Mouse (Mus musculus): ENCODE measurements around the gene Smg1. TPM values are rescaled to one million over a fixed set of nuclear protein-coding genes. Genes with fewer than 3 reads are reported as not detected.
A peak's percentile ranks its signal among the peaks of the same experiment; 100 is the strongest.

Gene Smg1
- total RNA-seq, 2 experiments from 2014 or later, result 36.5 to 59.4 TPM

DNA sequence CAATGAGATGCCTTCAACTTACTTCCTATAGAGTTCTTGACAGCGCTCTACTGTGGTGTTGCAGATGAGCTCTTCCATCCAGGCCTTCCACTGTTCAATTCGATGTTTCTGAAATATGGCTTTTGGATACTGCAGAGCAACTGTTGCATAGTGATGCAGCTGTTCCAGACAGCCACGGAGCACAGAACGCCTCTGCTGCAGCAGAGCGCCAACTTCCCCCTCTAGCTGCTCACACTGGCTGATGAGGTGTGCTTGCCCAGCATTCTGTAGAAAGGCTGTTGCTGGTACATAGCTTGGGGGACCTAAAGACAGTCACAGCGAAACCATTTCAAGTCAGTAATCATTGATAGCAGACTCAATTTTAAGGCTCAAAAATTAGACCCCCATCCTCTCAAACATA, 89.3 kb downstream of the Smg1 start:
- ATAC-seq (replicated peaks; ENCODE audit: poor library complexity), result no peak

DNA sequence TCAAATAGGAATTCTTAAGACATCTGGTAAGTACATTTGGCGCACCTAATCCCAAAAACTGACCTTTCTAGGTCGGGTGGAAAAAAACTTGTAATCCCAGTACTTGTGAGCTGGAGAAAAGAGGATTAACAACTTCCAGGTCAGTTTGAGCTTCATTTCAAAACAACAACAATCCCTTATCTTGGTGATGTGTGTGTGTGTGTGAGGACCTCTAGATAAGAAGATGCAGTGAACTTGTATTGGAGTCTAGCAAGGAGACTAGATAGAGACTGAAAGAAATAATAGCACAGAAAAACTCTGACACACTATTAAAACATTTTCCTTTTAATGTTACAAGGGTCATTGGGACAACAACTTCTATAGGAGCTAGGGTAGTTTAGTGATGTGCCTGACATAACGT, 99.9 kb downstream of the Smg1 start:
- peak; percentile 60 for ATAC-seq (replicated peaks; ENCODE audit: poor library complexity)

DNA sequence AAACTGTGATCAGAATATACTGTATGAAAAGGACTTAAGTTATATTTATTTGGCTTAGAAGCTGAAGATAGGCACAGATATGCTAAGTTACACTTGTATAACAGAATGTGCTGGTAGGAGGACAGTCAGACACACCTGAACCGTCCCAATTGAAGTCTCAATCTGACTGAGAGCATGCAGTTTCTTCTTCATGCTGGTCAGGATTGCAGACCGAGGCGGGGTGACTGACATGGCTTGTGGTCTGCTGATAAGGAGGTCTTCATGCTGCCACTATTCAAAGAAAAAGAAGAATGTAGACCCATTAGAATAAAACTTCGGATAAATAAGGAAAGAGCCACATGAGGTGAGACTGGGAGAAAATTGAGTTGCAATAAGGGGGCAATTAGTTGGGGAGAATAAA, 100.3 kb downstream of the Smg1 start:
- peak; percentile 76 for ATAC-seq (replicated peaks; ENCODE audit: poor library complexity)

DNA sequence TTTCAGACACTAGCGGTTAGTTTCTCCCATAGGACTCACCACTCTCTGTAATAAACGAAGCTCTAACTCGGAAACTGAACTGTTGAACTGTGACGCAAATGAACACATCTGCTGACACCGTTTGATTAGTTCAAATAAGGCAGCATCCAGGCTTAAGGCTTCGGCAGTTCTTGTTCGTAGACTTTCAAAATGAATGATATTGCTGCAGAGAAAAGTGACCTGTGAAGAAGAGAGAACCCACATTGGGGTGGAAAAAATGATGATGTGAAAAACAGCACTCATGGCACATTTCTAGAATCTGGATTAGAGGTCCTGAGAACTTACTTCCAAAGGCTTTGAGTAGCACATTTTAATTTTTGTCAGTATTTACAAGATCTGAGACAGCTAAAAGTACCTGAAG, 102.2 kb downstream of the Smg1 start:
- ATAC-seq (replicated peaks; ENCODE audit: poor library complexity), result no peak

DNA sequence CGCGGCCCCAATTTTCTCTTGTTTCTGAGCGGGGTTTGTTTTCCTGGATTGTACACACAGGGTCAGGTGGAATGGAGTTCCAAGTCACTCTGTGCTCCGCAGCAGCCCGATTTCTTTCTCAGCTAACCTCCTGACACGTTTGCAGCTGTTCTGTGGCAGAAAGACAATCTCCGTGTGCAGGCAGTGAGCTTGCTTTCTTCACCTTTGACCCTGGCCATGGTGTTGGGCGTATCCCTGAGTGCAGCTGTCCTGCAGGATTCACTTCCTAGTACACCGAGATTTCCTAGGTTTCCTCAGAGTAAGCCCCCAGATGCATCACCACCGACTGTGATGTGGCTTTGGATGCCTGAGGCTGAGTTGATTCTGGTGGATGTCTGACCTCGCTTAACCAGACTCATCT, 108.3 kb downstream of the Smg1 start:
- no peak for ATAC-seq (replicated peaks; ENCODE audit: poor library complexity)

DNA sequence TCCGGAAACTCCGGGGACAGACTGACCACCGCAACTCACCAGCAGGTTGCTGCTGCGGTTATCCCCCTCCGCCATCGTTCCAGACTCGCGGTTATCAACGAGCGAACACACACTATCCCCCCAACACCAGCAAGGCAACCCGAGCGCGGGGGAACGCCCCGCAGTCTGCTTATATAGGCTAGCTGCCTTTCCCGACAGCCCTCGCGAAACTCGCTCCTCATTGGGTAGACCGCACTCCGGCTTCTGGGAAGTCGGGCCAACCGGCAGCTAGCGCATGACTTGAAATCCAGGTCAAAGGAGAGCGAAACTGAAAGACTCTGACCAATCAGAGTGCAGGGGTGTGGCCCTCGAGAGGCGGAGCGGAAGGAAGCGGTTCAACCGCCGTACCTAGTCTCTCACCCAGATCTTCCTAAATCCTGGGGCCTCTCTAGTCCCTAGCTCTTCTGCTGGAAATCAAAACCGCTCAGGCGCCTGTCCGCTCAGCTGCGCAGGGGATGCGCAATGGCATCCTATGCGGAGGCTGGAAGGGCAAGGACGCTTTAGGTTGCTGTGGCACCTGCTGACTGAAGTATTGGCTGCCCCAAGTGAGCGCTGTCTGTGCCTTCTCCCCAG, 113.9 kb downstream of the Smg1 start, which contains the start of gene Arl6ip1:
TSS of gene Arl6ip1 (minus strand) at position 233 of the 612 bp plus-strand sequence.
- peak; percentile 89 for ATAC-seq (replicated peaks; ENCODE audit: poor library complexity)

DNA sequence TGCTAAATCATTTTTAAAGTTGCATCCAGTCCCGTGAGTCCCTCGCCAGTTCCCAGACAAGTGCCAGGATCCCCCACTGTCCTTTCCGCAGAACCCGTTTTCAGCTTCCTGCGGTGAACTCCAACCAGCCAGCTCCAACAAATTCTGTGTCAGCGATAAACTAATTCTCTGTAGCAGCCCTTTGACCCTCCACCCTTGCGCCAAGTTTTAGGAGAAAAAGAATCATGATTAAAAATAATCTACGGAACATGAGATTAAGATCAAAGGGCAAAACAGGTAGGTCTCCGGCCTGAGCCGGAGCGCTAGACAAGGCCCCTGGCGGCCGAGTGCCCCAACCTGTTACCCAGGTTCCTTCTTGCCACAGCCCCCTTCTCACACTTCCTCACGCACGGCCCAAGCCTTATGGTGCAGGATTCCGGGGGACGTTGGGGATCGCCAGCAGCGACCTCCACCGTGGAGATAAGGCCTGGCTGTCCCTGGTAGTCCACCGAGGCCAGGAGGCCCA, 114.5 kb downstream of the Smg1 start:
- ATAC-seq (replicated peaks; ENCODE audit: poor library complexity), result peak; percentile 56

DNA sequence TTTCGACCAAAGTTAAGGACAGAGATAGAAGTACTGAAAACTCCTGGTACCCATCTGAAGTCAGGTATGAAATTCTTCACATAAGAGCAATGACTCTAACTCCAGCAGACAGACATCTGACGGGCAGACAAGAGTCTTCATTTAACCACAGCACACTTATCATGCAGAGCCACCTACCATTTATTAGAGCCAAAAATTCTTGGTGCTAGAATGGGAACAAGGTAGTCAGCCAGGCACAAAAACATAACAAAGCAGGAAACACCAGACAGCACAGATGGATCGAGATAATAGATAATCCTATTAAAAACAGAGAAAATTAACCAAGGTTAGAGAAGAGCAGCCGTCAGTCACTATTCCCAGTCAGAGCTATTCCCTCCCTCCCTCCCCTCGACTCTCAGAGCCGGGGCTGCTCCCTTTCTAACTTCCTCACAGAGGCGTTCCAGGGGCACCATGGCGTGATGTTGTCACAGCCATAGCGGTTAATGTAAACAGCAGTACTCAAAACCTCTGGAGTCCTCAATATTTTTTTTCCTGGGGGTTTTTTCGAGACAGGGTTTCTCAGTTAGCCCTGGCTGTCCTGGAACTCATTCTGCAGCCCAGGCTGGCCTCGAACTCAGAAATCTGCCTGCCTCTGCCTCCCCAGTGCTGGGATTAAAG, 117.1 kb downstream of the Smg1 start:
- no peak for ATAC-seq (replicated peaks; ENCODE audit: poor library complexity)

DNA sequence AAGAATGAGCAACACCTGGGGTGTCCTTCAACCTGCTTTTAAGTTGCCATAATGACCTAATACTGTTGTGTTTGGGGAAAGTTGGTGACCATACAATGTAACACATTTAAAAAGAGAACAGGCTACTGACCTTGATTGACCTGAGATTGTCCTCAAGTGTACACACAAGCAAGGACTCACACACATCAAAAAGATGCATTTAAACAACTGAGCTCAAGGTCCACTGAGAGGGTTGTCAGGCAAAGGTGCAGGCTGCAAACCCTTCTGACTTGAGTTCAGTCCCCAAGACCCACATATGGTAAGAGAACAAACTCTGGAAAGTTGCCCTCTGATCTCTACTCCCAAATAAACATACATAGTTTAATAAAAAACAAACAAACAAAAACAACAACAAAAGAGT, 117.7 kb downstream of the Smg1 start:
- ATAC-seq (replicated peaks; ENCODE audit: poor library complexity), result no peak

DNA sequence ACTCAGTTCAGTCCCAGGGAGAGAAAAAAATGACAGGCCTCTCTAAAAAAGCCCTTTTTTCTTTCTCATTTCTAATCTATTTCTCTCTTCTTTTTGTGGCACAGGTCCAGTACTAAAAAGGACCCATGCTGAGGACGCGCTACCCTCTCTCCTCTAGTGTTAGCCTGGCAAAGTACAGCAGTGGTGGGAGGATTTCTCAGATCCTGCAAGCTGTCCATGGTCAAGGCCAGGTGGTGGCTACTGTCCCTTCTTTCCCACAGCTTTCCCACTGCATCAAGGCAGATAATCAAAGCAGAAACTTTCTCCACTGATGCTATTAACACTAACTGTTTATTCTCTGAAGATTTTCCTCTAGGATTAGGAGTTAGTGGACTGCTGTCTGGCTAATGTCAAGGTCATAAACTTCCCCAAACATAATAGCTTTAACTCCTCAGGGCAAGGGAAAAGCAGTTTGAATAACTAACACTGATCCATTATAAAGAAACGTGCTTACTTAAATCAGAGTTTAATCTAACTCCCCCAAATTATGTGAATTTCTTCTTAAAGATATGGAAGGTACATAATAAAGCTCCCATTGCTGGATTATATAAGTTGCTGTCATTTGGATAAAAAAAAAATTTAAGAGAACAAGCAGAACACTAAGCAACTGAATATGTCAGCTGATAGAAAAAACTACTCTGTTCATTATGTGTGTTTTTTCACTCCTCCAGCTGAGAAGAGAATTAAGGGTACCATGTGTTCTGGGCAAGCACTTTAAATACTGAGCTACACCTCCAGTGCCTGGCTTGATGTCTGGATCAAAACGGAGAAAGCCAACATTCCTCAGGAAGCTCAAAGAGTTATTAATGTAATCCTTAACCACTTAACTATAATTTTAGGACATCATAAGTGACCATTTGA, 119.7 kb downstream of the Smg1 start:
- ATAC-seq (replicated peaks; ENCODE audit: poor library complexity), result no peak

DNA sequence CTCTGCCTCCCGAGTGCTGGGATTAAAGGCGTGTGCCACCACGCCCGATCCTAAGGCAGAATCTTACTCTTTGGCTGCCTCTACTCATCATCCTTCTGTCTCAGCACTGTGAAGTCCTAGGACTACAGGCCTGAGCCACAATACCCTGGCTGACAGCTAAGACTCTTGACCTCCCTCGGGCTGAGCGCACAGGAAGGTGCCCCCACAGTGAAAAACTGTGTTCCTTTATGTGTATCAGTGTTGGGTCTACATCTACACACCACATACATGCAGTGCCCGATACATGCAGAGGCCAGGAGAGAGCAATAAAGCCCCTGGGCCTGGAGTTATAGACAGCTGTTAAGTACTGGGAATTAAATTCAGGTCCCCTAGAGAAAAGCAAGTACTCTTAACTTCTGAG, 121.2 kb downstream of the Smg1 start:
- ATAC-seq (replicated peaks; ENCODE audit: poor library complexity), result no peak

DNA sequence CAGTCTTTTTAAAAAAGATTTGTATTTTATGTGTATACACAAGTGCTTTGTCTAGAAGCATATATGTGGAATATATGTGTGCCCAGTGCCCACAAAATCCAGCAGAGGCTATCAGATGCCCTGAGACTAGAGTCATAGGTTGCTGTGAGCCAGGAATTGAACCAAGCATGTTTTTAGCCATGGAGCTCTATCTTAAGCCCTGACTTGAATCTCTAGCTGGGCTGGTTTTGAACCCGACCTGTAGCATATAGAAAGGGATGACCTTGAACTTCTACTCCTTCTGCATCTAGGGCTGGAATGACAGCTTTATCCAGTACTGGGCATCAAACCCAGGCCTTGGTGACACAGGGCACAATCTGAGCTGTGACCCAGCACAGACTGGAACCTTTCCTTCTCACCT, 122.8 kb downstream of the Smg1 start:
- no peak for ATAC-seq (replicated peaks; ENCODE audit: poor library complexity)

DNA sequence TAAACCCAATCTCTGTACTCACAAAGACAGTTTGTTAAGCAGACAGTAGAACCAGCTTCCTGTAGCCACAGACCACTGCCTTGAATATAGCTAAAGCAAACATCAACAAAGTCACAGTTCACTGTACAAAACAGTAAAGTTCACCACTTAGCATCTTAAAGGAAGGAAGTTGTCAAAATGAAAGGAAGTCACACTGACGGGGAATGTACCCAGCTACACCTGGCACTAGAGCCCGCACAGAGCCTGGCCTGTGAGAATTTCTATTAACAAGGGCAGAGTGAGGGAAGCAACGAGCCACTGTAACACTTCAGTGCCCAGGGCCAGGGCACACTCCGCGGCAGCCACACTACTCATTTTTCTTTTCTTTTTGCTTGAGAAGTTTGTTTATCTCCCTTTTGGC, 123.5 kb downstream of the Smg1 start:
- ATAC-seq (replicated peaks; ENCODE audit: poor library complexity), result no peak

DNA sequence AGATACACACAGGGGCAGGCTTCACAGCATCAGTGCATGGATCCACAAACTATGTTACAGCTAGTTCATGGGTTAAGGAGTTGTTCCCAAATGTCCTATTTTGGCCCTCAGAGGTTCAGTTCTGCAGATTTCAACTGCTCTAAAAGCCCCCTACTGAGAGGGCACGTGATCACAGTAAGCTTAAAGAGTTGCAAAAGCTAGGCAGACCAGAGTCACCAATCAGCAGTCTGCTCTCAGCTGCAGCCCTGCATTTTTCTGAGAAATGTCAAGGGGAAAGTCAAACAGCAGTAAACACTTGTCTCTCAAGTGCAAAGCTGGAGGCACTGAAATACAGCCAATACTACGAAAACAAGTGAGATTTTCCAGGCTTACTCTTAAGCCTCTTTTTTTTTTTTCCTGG, 124.3 kb downstream of the Smg1 start:
- no peak for ATAC-seq (replicated peaks; ENCODE audit: poor library complexity)

DNA sequence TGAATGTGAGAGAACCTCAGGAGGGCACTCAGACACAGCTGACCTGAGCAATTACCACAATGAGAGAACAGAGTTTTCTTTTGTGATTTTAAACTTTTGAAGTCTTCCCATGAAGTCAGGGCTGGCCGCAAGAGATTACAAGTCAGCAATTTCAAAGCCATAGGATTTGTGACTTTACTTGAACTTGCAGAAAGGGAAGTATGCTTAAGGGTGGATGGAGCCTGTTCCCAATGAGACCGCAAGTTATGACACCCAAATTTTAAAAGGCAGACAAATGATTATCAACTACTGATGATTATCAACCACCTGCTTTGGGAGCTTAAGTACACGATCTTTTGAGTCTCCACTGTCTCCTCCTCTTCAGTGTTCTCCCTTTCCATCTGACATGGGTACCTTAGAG, 125.0 kb downstream of the Smg1 start:
- no peak for ATAC-seq (replicated peaks; ENCODE audit: poor library complexity)

DNA sequence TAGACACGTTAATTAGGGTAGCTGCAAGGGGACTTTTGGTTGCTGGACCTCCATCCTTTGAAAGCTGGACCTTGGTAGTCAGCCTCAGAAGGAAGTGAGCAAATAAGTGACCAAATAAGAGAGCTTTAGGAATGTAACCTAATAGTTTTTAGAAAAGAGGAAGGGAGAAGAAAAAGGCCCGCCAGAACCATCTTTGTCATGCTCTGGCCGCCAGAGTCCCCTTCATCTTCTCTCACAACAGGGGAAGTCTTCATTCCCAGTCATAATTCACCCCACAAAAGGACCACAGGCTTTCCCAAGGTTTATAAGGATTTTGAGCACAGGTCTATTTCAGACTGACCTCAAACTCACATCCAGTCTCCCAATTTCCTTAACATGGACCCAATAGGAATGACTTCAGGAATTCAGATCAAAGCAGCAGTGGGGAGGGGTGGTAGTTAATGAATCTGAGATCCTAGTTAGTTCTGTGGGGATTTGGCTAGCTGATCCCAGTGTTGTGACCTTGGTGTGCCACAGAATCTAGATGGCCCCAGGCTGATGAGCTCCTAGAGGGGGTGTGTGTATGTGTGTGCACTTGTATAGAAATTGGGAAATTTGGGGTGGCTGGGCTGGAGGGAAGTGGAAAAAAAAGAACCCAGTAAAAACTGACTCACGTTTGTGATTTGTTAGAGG, 125.8 kb downstream of the Smg1 start:
- 0 out of 2 replicates have a peak, but pooled peaks have one; percentile 12 for ATAC-seq (replicated peaks; ENCODE audit: poor library complexity)

DNA sequence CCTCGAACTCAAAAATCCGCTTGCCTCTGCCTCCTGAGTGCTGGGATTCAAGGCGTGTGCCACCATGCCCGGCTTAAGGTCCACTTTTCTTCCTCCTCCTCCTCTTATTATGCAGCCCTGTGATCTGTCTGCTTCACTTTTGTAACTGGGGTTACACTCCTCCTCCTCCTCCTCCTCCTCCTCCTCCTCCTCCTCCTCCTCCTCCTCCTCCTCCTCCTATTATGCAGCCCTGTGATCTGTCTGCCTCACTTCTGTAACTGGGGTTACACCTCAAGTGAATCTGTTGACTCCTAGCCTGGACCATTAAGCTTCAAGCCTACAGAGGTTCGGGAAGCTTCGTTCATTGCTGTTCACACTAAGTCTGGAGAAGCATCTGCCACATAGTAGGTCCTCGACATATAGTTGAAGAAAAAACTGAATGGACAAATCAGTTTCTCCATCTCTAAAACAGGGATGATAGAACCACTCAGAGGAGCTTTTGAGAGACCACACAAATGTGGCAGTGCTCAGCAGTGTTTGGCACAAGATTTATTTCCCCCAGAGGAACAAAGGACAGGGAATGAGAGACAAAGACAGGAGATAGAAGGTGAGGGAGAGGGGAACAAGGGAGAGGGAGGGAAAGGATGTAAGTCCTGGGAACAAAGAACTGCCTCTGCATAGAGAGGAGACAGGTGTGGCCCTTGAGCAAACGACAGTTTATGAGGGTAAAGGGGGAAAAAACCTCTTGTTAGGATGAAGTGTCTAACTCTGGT, 126.5 kb downstream of the Smg1 start:
- ATAC-seq (replicated peaks; ENCODE audit: poor library complexity), result no peak

DNA sequence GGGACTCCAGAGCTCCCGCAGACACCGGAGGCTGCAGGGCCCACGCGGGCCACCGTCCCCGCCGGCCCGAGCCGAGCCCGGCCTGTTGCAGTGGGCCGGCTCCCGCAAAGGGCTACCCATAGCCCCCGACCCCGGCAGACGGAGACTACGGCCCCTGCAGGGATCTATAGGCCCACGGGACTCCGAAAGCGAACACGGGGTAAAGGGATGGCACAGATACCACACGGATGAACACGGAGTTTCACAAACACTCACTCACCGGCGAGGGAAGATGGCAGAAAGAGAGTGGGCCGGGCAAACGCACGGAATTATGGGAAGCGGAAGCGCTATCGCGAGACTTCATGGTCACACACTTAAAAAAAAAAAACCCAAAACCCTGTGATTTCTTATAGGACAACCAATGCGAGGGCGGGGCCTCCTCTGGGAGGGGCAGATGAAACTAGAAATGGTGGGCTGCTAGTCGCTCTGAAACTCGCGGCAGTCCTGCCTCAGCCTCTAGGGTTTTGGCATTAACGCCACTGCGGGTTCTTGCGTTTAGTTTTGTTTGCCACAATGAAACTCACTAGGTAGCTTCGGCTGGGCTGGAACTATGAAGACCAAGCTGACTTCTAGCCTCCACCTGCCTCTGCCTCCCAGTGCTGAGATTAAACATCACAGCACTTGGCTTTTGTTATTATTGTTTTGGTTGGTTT, 127.4 kb downstream of the Smg1 start, which contains the start of gene Rps15a:
TSS of gene Rps15a (minus strand) at position 312 of the 692 bp plus-strand sequence.
- ATAC-seq (replicated peaks; ENCODE audit: poor library complexity), result peak; percentile 84

DNA sequence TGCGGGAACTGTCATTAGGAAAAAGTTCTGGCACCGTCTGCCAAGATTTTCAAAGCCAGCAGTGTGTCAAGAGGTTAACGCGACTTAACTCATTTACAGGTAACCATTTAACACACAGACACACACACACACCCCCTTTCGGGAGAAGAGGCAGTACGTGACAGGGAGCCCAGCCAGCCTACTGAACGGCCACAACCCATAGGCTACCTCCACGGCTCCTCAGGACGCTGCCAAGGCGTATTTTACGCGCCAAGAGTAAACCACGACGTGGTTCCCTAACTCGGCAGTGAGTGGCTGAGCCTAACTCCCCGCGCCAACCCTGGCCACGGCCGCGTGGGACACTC, 128.0 kb downstream of the Smg1 start:
- no peak; the same call in 1 of the 2 replicates for ATAC-seq (replicated peaks; ENCODE audit: poor library complexity)
